In genomic region chr9:121343122-121343876, GRCm38 (mm10) we compare ENCODE assay signal across 14 mouse cellular contexts. TPM values are rescaled to one million over a fixed set of nuclear protein-coding genes. Genes with fewer than 3 reads are reported as not detected.
DNase-seq lines count a peak whose midpoint lies in the region; ATAC-seq and TF ChIP-seq lines count a peak whose summit lies in the region.
"Had no signal": no experiment of that assay in that cellular context is flagged by ENCODE, and none has a peak within 500 bp of the region (broad histone marks: within the 10 kb centered on the region; RNA-seq: fewer than 3 reads in every experiment).

No protein-coding gene starts in this region.

- no peaks in the 10 kb centered on the region for H3K9me3 ChIP-seq in intestine, postnatal 0 days (ENCODE audit: control insufficient read depth)
- H3K9me3 ChIP-seq in intestine, embryonic 16.5 days (ENCODE audit: control insufficient read depth, low read length): no peaks in the 10 kb centered on the region
- no peaks in the 10 kb centered on the region for H3K9me3 ChIP-seq in midbrain, embryonic 10.5 days (replicated peaks)
- no peaks in the 10 kb centered on the region for H3K9me3 ChIP-seq in midbrain, embryonic 16.5 days (replicated peaks; ENCODE audit: control insufficient read depth, low read length, poor library complexity, severe bottlenecking)
- H3K9me3 ChIP-seq: liver, embryonic 15.5 days had no signal

- WGBS in cerebellum, adult 2 months: 80% methylated on average over 14 of the region's 14 CpGs
- WGBS in intestine, postnatal 0 days: 78% methylated on average over 14 of the region's 14 CpGs
- WGBS in intestine, embryonic 16.5 days: 78% methylated on average over 14 of the region's 14 CpGs
- WGBS in midbrain, embryonic 10.5 days: 81% methylated on average over 14 of the region's 14 CpGs
- 80% methylated on average over 14 of the region's 14 CpGs for WGBS in midbrain, embryonic 16.5 days
- 77% methylated on average over 14 of the region's 14 CpGs for WGBS in small intestine, adult 2 months

- H3K36me3 ChIP-seq in intestine, postnatal 0 days (ENCODE audit: control insufficient read depth, insufficient read depth): 0 out of 2 replicates have a peak, but pooled peaks cover 4% of the 10 kb centered on the region
- H3K36me3 ChIP-seq in intestine, embryonic 16.5 days (ENCODE audit: control insufficient read depth, insufficient read depth, low read length): no peaks in the 10 kb centered on the region
- H3K36me3 ChIP-seq in midbrain, embryonic 10.5 days: peaks cover 48% of the 10 kb centered on the region
- no peaks in the 10 kb centered on the region for H3K36me3 ChIP-seq in midbrain, embryonic 16.5 days (ENCODE audit: control insufficient read depth, insufficient read depth, low read length)
- peaks cover 3% of the 10 kb centered on the region; the same call in 1 of the 2 replicates for H3K36me3 ChIP-seq in small intestine, adult 2 months (ENCODE audit: control insufficient read depth, insufficient read depth, low read length)
- H3K36me3 ChIP-seq: liver, embryonic 15.5 days had no signal

- TF ChIP-seq CTCF in cerebellum, adult 2 months (IDR thresholded peaks at IDR 0.05; ENCODE audit: borderline replicate concordance, insufficient read depth, low read depth, low read length): peak; percentile 23; the same call in 1 of the 2 replicates
- peak; percentile 60 for TF ChIP-seq CTCF in intestine, postnatal 0 days (IDR thresholded peaks at IDR 0.05; ENCODE audit: low read depth)
- no peak for TF ChIP-seq CTCF in small intestine, adult 2 months (IDR thresholded peaks at IDR 0.05; ENCODE audit: extremely low read depth, insufficient read length, insufficient replicate concordance, low read depth, low read length)

- DNase-seq in cerebellum, adult 2 months: no peak
- no peak for DNase-seq in cerebellum, postnatal 10 days
- no peak for DNase-seq in midbrain, embryonic 10.5 days (ENCODE audit: low spot score)
- no peak for DNase-seq in right cerebral cortex, postnatal 10 days (ENCODE audit: low spot score in 2 of 2)
- DNase-seq: adrenal gland, adult 2 months; cerebellum, adult 11 months; layer of hippocampus, postnatal 36 days; thymus, postnatal 36 days had no signal

- H3K27me3 ChIP-seq in cerebellum, adult 2 months (ENCODE audit: control insufficient read depth, insufficient read depth, low read length): no peaks in the 10 kb centered on the region
- no peaks in the 10 kb centered on the region for H3K27me3 ChIP-seq in intestine, postnatal 0 days (replicated peaks; ENCODE audit: control insufficient read depth, insufficient read depth, low read length)
- no peaks in the 10 kb centered on the region for H3K27me3 ChIP-seq in intestine, embryonic 16.5 days (replicated peaks; ENCODE audit: control insufficient read depth, insufficient read depth, low read length)
- no peaks in the 10 kb centered on the region for H3K27me3 ChIP-seq in midbrain, embryonic 10.5 days (ENCODE audit: low read depth, poor library complexity, severe bottlenecking)
- no peaks in the 10 kb centered on the region for H3K27me3 ChIP-seq in midbrain, embryonic 16.5 days (ENCODE audit: control insufficient read depth, insufficient read depth, low read depth, low read length)
- no peaks in the 10 kb centered on the region for H3K27me3 ChIP-seq in small intestine, adult 2 months (ENCODE audit: control insufficient read depth, insufficient read depth, low read length)
- H3K27me3 ChIP-seq: liver, embryonic 15.5 days had no signal

- peak; percentile 6; the same call in 1 of the 2 replicates for ATAC-seq in intestine, postnatal 0 days
- no peak for ATAC-seq in intestine, embryonic 16.5 days
- ATAC-seq in midbrain, embryonic 16.5 days: no peak

- no peak overlapping the region for H3K4me3 ChIP-seq in cerebellum, adult 2 months (replicated peaks; ENCODE audit: insufficient read depth, low read depth, low read length)
- H3K4me3 ChIP-seq in intestine, postnatal 0 days (ENCODE audit: low read depth, low read length): no peak overlapping the region
- H3K4me3 ChIP-seq in intestine, embryonic 16.5 days (ENCODE audit: low read length): no peak overlapping the region
- H3K4me3 ChIP-seq in midbrain, embryonic 10.5 days: no peak overlapping the region
- H3K4me3 ChIP-seq in midbrain, embryonic 16.5 days (ENCODE audit: low read depth, low read length): no peak overlapping the region
- H3K4me3 ChIP-seq in small intestine, adult 2 months (ENCODE audit: low read depth, low read length): no peak overlapping the region
- H3K4me3 ChIP-seq: liver, embryonic 15.5 days had no signal

- peaks cover 28% of the 10 kb centered on the region for H3K4me1 ChIP-seq in cerebellum, adult 2 months (ENCODE audit: control insufficient read depth, insufficient read depth, low read length)
- peaks cover 9% of the 10 kb centered on the region; the same call in 1 of the 2 replicates for H3K4me1 ChIP-seq in intestine, postnatal 0 days (replicated peaks; ENCODE audit: control insufficient read depth, insufficient read depth, low read length)
- peaks cover 34% of the 10 kb centered on the region for H3K4me1 ChIP-seq in intestine, embryonic 16.5 days (ENCODE audit: control insufficient read depth, insufficient read depth, low read length)
- H3K4me1 ChIP-seq in midbrain, embryonic 10.5 days: peaks cover 55% of the 10 kb centered on the region
- peaks cover 7% of the 10 kb centered on the region for H3K4me1 ChIP-seq in midbrain, embryonic 16.5 days (ENCODE audit: control insufficient read depth, insufficient read depth, low read length)
- H3K4me1 ChIP-seq in small intestine, adult 2 months (ENCODE audit: control insufficient read depth, insufficient read depth, insufficient read length, low read length): peaks cover 45% of the 10 kb centered on the region

- no peak for TF ChIP-seq POLR2A in cerebellum, adult 2 months (IDR thresholded peaks at IDR 0.05; ENCODE audit: borderline replicate concordance, insufficient read depth, low read length)
- TF ChIP-seq POLR2A in small intestine, adult 2 months (IDR thresholded peaks at IDR 0.05; ENCODE audit: low read depth, low read length): no peak

- H3K4me2 ChIP-seq in intestine, postnatal 0 days (replicated peaks; ENCODE audit: low read depth): no peak overlapping the region
- no peak overlapping the region for H3K4me2 ChIP-seq in intestine, embryonic 16.5 days (ENCODE audit: low read depth, low read length)
- H3K4me2 ChIP-seq in midbrain, embryonic 16.5 days (ENCODE audit: low read length): no peak overlapping the region
- H3K4me2 ChIP-seq: liver, embryonic 15.5 days; midbrain, embryonic 11.5 days had no signal

- no peak overlapping the region for H3K27ac ChIP-seq in cerebellum, adult 2 months (ENCODE audit: insufficient read depth, low read length)
- H3K27ac ChIP-seq in intestine, postnatal 0 days (ENCODE audit: low read depth, low read length): peak overlapping the region; percentile 21; the same call in 1 of the 2 replicates
- no peak overlapping the region for H3K27ac ChIP-seq in intestine, embryonic 16.5 days (ENCODE audit: low read length)
- H3K27ac ChIP-seq in midbrain, embryonic 10.5 days (replicated peaks): 0 out of 2 replicates have a peak overlapping the region, but pooled peaks have one; percentile 38
- no peak overlapping the region for H3K27ac ChIP-seq in midbrain, embryonic 16.5 days (ENCODE audit: low read length)
- H3K27ac ChIP-seq in small intestine, adult 2 months (ENCODE audit: insufficient read depth, low read depth, low read length): peak overlapping the region; percentile 88
- H3K27ac ChIP-seq: liver, embryonic 15.5 days had no signal

- H3K9ac ChIP-seq in intestine, postnatal 0 days (ENCODE audit: low read depth, low read length): no peak overlapping the region
- H3K9ac ChIP-seq in intestine, embryonic 16.5 days (ENCODE audit: low read depth, low read length): no peak overlapping the region
- no peak overlapping the region for H3K9ac ChIP-seq in midbrain, embryonic 16.5 days (ENCODE audit: low read depth, low read length)
- H3K9ac ChIP-seq: liver, embryonic 15.5 days had no signal

RNA-seq across cellular contexts. Expression of gene Trak1, which starts 46.0 kb away (rescaled TPM):
- polyA plus RNA-seq in cerebellum, adult 2 months (2012; rRNA removed): 103 TPM in 2 replicates
- polyA plus RNA-seq in intestine, postnatal 0 days (2015; fragmentation: Nextera tagmentation; extraction: Ambion mirVana): 16.3 and 17.2 TPM in 2 replicates
- 21.7 and 23.7 TPM in 2 replicates for polyA plus RNA-seq in intestine, embryonic 16.5 days (2015; fragmentation: Nextera tagmentation; extraction: Ambion mirVana)
- polyA plus RNA-seq in midbrain, embryonic 10.5 days (2016; fragmentation: Nextera tagmentation; extraction: Ambion mirVana): 26.5 and 29.7 TPM in 2 replicates
- 53.8 and 60.6 TPM in 2 replicates for polyA plus RNA-seq in midbrain, embryonic 16.5 days (2015; fragmentation: Nextera tagmentation; extraction: Ambion mirVana)
- 55.4 and 99.8 TPM in 2 replicates for polyA plus RNA-seq in small intestine, adult 2 months (2012; rRNA removed)

Comparison
In these comparisons a context has a peak if more than half of its experiments do, and no peak if none do; other contexts are left out.
1. H3K27ac ChIP-seq: peak in intestine, postnatal 0 days (single experiment), midbrain, embryonic 10.5 days (single experiment) and small intestine, adult 2 months (single experiment); none in cerebellum, adult 2 months (single experiment), intestine, embryonic 16.5 days (single experiment) and midbrain, embryonic 16.5 days (single experiment).